Mouse (Mus musculus): ENCODE data around the gene 4930467E23Rik.
"Not testable (repeated sequence)": the region's sequence is repeated elsewhere in the genome, so short reads cannot be mapped to it uniquely, and the experiment has no call there.

Gene 4930467E23Rik

DNA sequence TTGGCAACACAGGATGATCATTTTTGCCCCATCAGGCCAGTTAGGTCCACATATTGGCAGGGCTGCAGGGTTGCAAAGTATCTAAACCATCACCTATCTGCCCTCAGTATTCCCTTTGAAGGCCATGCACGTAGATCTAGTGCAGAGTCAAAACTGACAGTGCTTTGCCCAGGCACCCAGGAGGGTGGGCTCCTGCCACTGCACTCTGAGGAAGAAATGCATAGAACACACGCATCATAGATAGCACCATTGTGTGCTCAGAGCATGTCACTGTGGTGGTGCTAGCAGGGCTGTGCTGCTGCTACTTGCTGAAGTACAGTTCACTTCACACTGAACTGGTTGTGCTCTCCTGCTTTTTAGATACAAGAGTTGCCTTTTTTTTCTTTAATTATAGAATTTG lies at the start of gene 4930467E23Rik:
TSS of gene 4930467E23Rik (plus strand) at position 301 of the 400 bp plus-strand sequence.
- DNase-seq (ENCODE audit: extremely low spot score, low spot score): not testable (repeated sequence)

DNA sequence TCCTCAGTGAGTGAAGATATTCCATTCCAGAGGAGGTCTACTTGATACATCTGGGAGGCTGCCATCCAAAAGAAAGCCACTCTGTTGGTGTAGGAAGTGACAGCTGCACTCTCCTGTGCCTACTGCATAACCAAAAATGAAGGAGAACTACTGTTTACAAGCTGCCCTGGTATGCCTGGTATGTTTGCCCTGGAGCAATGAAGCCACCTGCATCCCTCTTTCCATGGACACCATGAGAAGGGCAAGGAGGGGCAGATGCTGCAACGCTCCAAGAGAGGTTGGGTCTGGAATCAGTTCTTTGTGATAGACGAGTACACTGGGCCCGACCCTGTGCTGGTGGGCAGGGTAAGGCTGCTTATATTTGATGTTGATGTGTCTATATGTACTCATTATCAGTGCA lies 47.1 kb upstream of the 4930467E23Rik start:
- DNase-seq (ENCODE audit: extremely low spot score, low spot score): not testable (repeated sequence)

DNA sequence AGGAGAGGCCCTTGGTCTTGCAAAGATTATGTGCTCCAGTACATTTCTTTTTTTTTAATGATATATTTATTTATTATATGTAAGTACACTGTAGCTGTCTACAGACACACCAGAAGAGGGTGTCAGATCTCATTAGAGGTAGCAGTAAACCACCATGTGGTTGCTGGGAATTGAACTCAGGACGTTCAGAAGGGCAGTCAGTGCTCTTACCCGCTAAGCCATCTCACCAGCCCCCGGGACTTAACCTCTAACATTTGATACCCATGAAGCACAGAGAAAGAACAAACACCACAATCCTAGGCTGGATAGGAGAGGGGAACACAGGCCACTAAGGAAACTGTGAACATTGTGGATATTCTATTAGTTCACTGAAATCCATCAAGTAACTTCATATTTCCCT lies 43.9 kb upstream of the 4930467E23Rik start:
- DNase-seq (ENCODE audit: extremely low spot score, low spot score): not testable (repeated sequence)

- not testable (repeated sequence) for DNase-seq (ENCODE audit: extremely low spot score, low spot score)
Measured at GRCm38 (mm10) chr8:19688802-19689525, 40.4 kb upstream of the 4930467E23Rik start.

GRCm38 (mm10) chr8:19689745-19690144 lies 39.6 kb upstream of the 4930467E23Rik start:
- DNase-seq (ENCODE audit: extremely low spot score, low spot score): not testable (repeated sequence)

GRCm38 (mm10) chr8:19691421-19691820 lies 38.0 kb upstream of the 4930467E23Rik start:
- DNase-seq (ENCODE audit: extremely low spot score, low spot score): not testable (repeated sequence)

DNA sequence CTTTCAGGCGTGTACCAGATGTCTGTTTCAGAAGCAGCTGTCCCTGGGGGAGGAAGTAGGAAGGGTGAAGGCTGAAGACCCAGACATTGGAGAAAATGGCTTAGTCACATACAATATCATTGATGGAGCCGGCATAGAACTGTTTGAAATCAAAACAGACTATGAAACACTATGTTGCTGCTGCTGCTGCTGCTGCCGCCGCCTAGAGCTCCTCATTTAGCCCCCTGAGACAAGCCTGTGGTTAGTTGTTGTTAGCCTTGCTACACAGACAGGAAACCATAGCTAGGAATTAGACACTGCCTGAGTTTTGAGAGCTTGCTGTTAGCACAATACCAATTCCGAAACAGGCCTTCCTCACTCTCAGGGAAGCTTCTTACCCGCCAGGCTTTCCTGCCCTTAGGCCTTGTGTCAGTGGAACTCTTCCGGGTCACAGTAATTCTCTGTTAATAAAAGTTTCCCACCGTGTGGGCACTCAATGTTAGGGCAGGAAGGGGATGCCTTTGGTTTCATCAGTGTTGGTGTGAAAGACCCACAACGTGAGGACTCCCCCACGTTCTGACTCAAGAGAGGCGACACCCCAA lies 31.8 kb upstream of the 4930467E23Rik start:
- DNase-seq (ENCODE audit: extremely low spot score, low spot score): not testable (repeated sequence)

- DNase-seq (ENCODE audit: extremely low spot score, low spot score): not testable (repeated sequence)
Measured at GRCm38 (mm10) chr8:19698123-19698522, 31.3 kb upstream of the 4930467E23Rik start.

- not testable (repeated sequence) for DNase-seq (ENCODE audit: extremely low spot score, low spot score)
Measured at GRCm38 (mm10) chr8:19698722-19699121, 30.7 kb upstream of the 4930467E23Rik start.

DNA sequence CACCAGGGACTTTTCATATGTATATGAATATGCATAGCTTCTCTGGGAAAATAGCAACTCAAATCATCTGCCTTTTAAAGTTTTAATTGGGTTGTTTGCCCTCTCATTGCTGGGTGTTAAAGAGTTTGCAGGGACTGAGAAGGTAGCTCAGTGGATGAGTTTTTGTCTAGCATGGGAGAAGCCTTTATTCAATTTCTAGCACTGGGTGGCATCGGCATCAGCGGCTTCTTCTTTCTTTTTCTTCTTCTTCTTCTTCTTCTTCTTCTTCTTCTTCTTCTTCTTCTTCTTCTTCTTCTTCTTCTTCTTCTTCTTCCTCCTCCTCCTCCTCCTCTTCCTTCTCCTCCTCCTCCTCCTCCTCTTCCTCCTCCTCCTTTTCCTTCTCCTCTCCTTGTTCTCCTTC lies 28.1 kb upstream of the 4930467E23Rik start:
- DNase-seq (ENCODE audit: extremely low spot score, low spot score): not testable (repeated sequence)

GRCm38 (mm10) chr8:19702276-19702675 lies 27.1 kb upstream of the 4930467E23Rik start:
- not testable (repeated sequence) for DNase-seq (ENCODE audit: extremely low spot score, low spot score)

DNA sequence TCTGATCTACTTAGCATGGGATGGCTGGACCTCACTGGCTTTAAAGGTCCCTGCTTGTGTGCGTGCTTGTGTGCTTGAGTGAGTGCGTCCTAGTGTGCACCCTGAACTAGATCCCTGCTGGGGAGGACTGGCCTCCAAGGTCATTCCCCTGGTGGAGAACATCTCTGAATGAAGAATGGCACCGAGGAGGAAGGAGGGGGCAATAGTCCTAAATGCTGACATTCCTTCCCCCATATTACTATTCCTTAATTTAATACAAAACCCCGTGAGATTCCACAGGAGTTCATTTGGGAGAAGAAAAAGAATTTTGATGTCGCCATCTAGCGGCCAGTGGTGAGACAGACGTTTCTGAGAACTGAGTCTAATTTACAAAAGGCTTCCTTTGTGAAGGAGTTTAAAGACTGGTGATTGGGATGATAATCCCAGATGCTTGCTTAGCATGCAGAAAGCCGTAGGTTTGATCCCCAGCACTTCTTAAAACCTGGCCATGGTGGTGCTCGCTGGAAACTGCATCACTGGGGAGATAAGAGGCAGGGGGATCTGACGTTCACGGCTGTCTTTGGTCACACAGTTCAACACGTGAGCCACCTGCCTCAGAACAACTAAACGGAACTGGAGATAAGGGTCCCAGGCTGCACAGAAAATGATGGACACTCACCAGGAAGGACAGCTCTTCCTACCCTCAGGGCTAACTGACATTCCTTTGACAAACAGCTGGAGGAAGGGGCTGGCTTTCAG lies 26.2 kb upstream of the 4930467E23Rik start:
- DNase-seq (ENCODE audit: extremely low spot score, low spot score): peak; percentile 85

- DNase-seq (ENCODE audit: extremely low spot score, low spot score): not testable (repeated sequence)
Measured at GRCm38 (mm10) chr8:19703906-19704305, 25.5 kb upstream of the 4930467E23Rik start.

- DNase-seq (ENCODE audit: extremely low spot score, low spot score): not testable (repeated sequence)
Measured at GRCm38 (mm10) chr8:19704441-19705215, 24.7 kb upstream of the 4930467E23Rik start.

DNA sequence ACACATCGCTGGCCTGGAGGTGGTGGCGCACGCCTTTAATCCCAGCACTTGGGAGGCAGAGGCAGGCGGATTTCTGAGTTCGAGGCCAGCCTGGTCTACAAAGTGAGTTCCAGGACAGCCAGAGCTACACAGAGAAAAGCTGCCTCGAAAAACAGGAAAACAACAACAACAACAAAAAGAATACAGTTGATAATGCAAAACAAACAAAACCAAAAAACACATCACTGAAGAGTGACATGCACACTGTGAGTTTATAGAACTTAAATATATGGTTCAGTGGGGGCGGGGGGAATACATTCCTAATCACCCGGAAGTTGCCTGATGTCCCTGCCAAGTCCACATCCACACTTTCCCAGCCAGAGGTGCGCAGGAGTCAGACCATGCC lies 24.2 kb upstream of the 4930467E23Rik start:
- DNase-seq (ENCODE audit: extremely low spot score, low spot score): not testable (repeated sequence)

GRCm38 (mm10) chr8:19706101-19706725 lies 23.2 kb upstream of the 4930467E23Rik start:
- DNase-seq (ENCODE audit: extremely low spot score, low spot score): not testable (repeated sequence)

GRCm38 (mm10) chr8:19706918-19707760 lies 22.2 kb upstream of the 4930467E23Rik start:
- peak; percentile 35 for DNase-seq (ENCODE audit: extremely low spot score, low spot score)

DNA sequence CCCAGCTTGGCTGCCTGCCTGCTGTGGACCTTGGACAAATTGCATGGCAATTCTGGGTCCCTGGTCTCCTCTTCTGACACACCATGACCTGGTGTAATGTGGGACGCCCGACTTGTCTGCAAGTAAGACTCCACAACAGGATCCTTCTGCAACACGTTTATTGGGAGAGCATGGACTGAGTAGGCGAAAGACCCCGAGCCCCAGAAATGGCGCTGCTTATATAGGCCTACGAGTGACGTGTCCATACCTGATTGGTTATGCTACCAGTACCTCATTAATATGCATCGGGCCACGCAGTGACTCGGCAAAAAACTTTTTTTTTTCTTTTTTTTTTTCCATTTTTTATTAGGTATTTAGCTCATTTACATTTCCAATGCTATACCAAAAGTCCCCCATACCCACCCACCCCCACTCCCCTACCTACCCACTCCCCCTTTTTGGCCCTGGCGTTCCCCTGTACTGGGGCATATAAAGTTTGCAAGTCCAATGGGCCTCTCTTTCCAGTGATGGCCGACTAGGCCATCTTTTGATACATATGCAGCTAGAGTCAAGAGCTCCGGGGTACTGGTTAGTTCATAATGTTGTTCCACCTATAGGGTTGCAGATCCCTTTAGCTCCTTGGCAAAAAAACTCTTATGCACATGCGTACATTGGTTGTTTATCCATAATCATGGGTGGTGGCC lies 21.5 kb upstream of the 4930467E23Rik start:
- DNase-seq (ENCODE audit: extremely low spot score, low spot score): not testable (repeated sequence)

DNA sequence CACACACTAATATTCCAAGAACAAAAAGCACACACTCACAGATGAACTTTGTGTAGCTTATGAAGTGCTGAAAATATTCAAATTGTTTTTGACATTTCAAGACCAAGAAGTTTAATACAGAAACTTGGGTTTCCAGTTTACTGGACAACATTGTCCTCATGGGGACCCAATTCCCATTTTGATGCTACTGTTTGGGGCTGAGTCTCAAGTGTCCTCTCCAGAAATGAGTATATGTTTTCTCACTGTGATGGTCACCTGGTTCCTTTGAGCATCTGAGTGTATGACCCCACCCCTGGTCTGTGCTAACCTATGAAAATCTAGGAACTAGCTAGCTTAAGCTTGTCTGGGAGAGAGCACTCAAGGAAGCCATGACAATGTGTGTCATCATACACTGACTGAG lies 20.4 kb upstream of the 4930467E23Rik start:
- DNase-seq (ENCODE audit: extremely low spot score, low spot score): not testable (repeated sequence)
